ENCODE assay signal across 19 mouse cellular contexts in genomic region chr17:44254698-44255097, GRCm38 (mm10).
DNase-seq lines count a peak whose midpoint lies in the region; ATAC-seq and TF ChIP-seq lines count a peak whose summit lies in the region.
"Had no signal": no experiment of that assay in that cellular context is flagged by ENCODE, and none has a peak within 500 bp of the region (broad histone marks: within the 10 kb centered on the region; RNA-seq: fewer than 3 reads in every experiment).

No protein-coding gene starts in this region.

- peak; percentile 34 for DNase-seq in embryonic facial prominence, embryonic 11.5 days (ENCODE audit: low spot score)
- DNase-seq in embryonic facial prominence, embryonic 10.5 days (ENCODE audit: low spot score): no peak
- DNase-seq in heart, adult 2 months: no peak
- no peak for DNase-seq in heart, postnatal 25 days (ENCODE audit: low spot score)
- no peak for DNase-seq in neural tube, embryonic 10.5 days (ENCODE audit: extremely low spot score, low spot score)
- DNase-seq in liver, embryonic 11.5 days (ENCODE audit: low spot score): no peak
- DNase-seq: adrenal gland, adult 2 months; adrenal gland, postnatal 25 days; cerebellum, adult 2 months; cerebellum, postnatal 25 days; gastrocnemius, postnatal 14 days; kidney, adult 2 months had no signal

- no peak for TF ChIP-seq POLR2A in heart, adult 2 months (IDR thresholded peaks at IDR 0.05; ENCODE audit: insufficient read depth, low read depth, low read length)

- peaks cover under 1% of the 10 kb centered on the region; the same call in 1 of the 2 replicates for H3K79me2 ChIP-seq in heart, adult 2 months (replicated peaks; ENCODE audit: control insufficient read depth, insufficient read depth, low read length)

- intact Hi-C loops in heart, adult 2 months (cut with DNase I): loop anchor here (5.0 kb wide), 2 partner anchors 177 to 1118 kb away; partner anchors contain the start of gene Enpp5
- intact Hi-C loops in heart, postnatal 25 days (cut with DNase I): loop anchor here (5.0 to 10.0 kb wide), 2 partner anchors 177 to 370 kb away; partner anchors contain the start of gene Enpp5

- WGBS in embryonic facial prominence, embryonic 11.5 days: 44% methylated on average over 8 of the region's 8 CpGs
- 57% methylated on average over 8 of the region's 8 CpGs for WGBS in embryonic facial prominence, embryonic 10.5 days
- 24% methylated on average over 8 of the region's 8 CpGs for WGBS in heart, adult 2 months
- WGBS in neural tube, embryonic 15.5 days: 63% methylated on average over 8 of the region's 8 CpGs
- WGBS in embryonic facial prominence, embryonic 15.5 days: 13% methylated on average over 8 of the region's 8 CpGs
- WGBS in liver, embryonic 11.5 days: 64% methylated on average over 8 of the region's 8 CpGs

- no peaks in the 10 kb centered on the region for H3K27me3 ChIP-seq in embryonic facial prominence, embryonic 11.5 days (ENCODE audit: control insufficient read depth, insufficient read depth, low read length)
- H3K27me3 ChIP-seq in embryonic facial prominence, embryonic 10.5 days (replicated peaks; ENCODE audit: low read depth, poor library complexity, severe bottlenecking): peaks cover 30% of the 10 kb centered on the region
- H3K27me3 ChIP-seq in heart, adult 2 months (ENCODE audit: control insufficient read depth, insufficient read depth, low read length): no peaks in the 10 kb centered on the region
- H3K27me3 ChIP-seq in neural tube, embryonic 15.5 days (replicated peaks): peaks cover 11% of the 10 kb centered on the region
- H3K27me3 ChIP-seq in embryonic facial prominence, embryonic 15.5 days: peaks cover 20% of the 10 kb centered on the region
- 0 out of 2 replicates have a peak, but pooled peaks cover 2% of the 10 kb centered on the region for H3K27me3 ChIP-seq in liver, embryonic 11.5 days (replicated peaks; ENCODE audit: control insufficient read depth, insufficient read depth, low read length)
- H3K27me3 ChIP-seq: intestine, embryonic 15.5 days; Patski had no signal

- ATAC-seq in embryonic facial prominence, embryonic 11.5 days (replicated peaks; ENCODE audit: insufficient number of reproducible peaks, low FRiP score, low TSS enrichment, low read depth): no peak
- no peak for ATAC-seq in neural tube, embryonic 15.5 days (ENCODE audit: low FRiP score)
- no peak for ATAC-seq in embryonic facial prominence, embryonic 15.5 days (ENCODE audit: insufficient number of reproducible peaks, low FRiP score, low TSS enrichment, low read depth)
- ATAC-seq in liver, embryonic 11.5 days (replicated peaks; ENCODE audit: low FRiP score): no peak
- ATAC-seq: forebrain, embryonic 14.5 days; intestine, embryonic 15.5 days; Patski had no signal

- no peak for TF ChIP-seq EP300 in heart, adult 2 months (IDR thresholded peaks at IDR 0.05; ENCODE audit: insufficient read depth, low read depth, low read length)

- H3K9ac ChIP-seq in embryonic facial prominence, embryonic 11.5 days (replicated peaks; ENCODE audit: low read length): peak overlapping the region; percentile 25
- peak overlapping the region; percentile 33; the same call in 1 of the 2 replicates for H3K9ac ChIP-seq in heart, adult 2 months (ENCODE audit: low read depth, low read length)
- no peak overlapping the region for H3K9ac ChIP-seq in neural tube, embryonic 15.5 days (replicated peaks)
- no peak overlapping the region for H3K9ac ChIP-seq in embryonic facial prominence, embryonic 15.5 days
- H3K9ac ChIP-seq in liver, embryonic 11.5 days (ENCODE audit: low read depth, low read length): no peak overlapping the region
- H3K9ac ChIP-seq: heart, embryonic 13.5 days; hindbrain, embryonic 14.5 days; intestine, embryonic 15.5 days had no signal

- H3K9me3 ChIP-seq in embryonic facial prominence, embryonic 11.5 days (replicated peaks; ENCODE audit: control insufficient read depth, low read length): no peaks in the 10 kb centered on the region
- no peaks in the 10 kb centered on the region for H3K9me3 ChIP-seq in embryonic facial prominence, embryonic 10.5 days
- H3K9me3 ChIP-seq in neural tube, embryonic 15.5 days (replicated peaks): no peaks in the 10 kb centered on the region
- H3K9me3 ChIP-seq in embryonic facial prominence, embryonic 15.5 days (replicated peaks): no peaks in the 10 kb centered on the region
- no peaks in the 10 kb centered on the region for H3K9me3 ChIP-seq in liver, embryonic 11.5 days (ENCODE audit: control insufficient read depth, low read length)
- H3K9me3 ChIP-seq: intestine, embryonic 15.5 days had no signal

- peak overlapping the region; percentile 20; the same call in 1 of the 2 replicates for H3K27ac ChIP-seq in embryonic facial prominence, embryonic 11.5 days (replicated peaks; ENCODE audit: low read depth, low read length)
- no peak overlapping the region; the same call in 1 of the 2 replicates for H3K27ac ChIP-seq in embryonic facial prominence, embryonic 10.5 days (replicated peaks)
- H3K27ac ChIP-seq in heart, adult 2 months: peak overlapping the region; percentile 68
- no peak overlapping the region for H3K27ac ChIP-seq in neural tube, embryonic 15.5 days (replicated peaks)
- no peak overlapping the region for H3K27ac ChIP-seq in embryonic facial prominence, embryonic 15.5 days (replicated peaks)
- no peak overlapping the region for H3K27ac ChIP-seq in liver, embryonic 11.5 days (ENCODE audit: low read depth, low read length)
- H3K27ac ChIP-seq: heart, embryonic 13.5 days; hindbrain, embryonic 14.5 days; intestine, embryonic 15.5 days had no signal

- H3K4me2 ChIP-seq in embryonic facial prominence, embryonic 11.5 days (ENCODE audit: low read depth, low read length): 0 out of 2 replicates have a peak overlapping the region, but pooled peaks have one; percentile 4
- H3K4me2 ChIP-seq in neural tube, embryonic 15.5 days: 0 out of 2 replicates have a peak overlapping the region, but pooled peaks have one; percentile 11
- H3K4me2 ChIP-seq in embryonic facial prominence, embryonic 15.5 days (replicated peaks): peak overlapping the region; percentile 19
- no peak overlapping the region for H3K4me2 ChIP-seq in liver, embryonic 11.5 days
- H3K4me2 ChIP-seq: heart, embryonic 13.5 days; hindbrain, embryonic 14.5 days; intestine, embryonic 15.5 days had no signal

- no peaks in the 10 kb centered on the region for H3K36me3 ChIP-seq in embryonic facial prominence, embryonic 11.5 days (replicated peaks; ENCODE audit: control insufficient read depth, insufficient read depth, low read depth, low read length)
- H3K36me3 ChIP-seq in embryonic facial prominence, embryonic 10.5 days (replicated peaks): no peaks in the 10 kb centered on the region
- peaks cover 6% of the 10 kb centered on the region; the same call in 1 of the 2 replicates for H3K36me3 ChIP-seq in heart, adult 2 months (ENCODE audit: control insufficient read depth, insufficient read depth, low read length)
- no peaks in the 10 kb centered on the region for H3K36me3 ChIP-seq in neural tube, embryonic 15.5 days
- H3K36me3 ChIP-seq in embryonic facial prominence, embryonic 15.5 days: no peaks in the 10 kb centered on the region
- H3K36me3 ChIP-seq in liver, embryonic 11.5 days (ENCODE audit: control insufficient read depth, insufficient read depth, low read length): no peaks in the 10 kb centered on the region

- H3K4me1 ChIP-seq in embryonic facial prominence, embryonic 11.5 days (ENCODE audit: control insufficient read depth, insufficient read depth, low read length): peaks cover 3% of the 10 kb centered on the region; the same call in 1 of the 2 replicates
- peaks cover 17% of the 10 kb centered on the region for H3K4me1 ChIP-seq in embryonic facial prominence, embryonic 10.5 days
- peaks cover 6% of the 10 kb centered on the region for H3K4me1 ChIP-seq in heart, adult 2 months (ENCODE audit: control insufficient read depth, insufficient read depth, low read length)
- H3K4me1 ChIP-seq in neural tube, embryonic 15.5 days: peaks cover 3% of the 10 kb centered on the region
- peaks cover 9% of the 10 kb centered on the region; the same call in 1 of the 2 replicates for H3K4me1 ChIP-seq in embryonic facial prominence, embryonic 15.5 days
- no peaks in the 10 kb centered on the region for H3K4me1 ChIP-seq in liver, embryonic 11.5 days (replicated peaks; ENCODE audit: control insufficient read depth, insufficient read depth, low read length)
- H3K4me1 ChIP-seq: intestine, embryonic 15.5 days had no signal

- 0 out of 2 replicates have a peak, but pooled peaks have one; percentile 2 for TF ChIP-seq CTCF in heart, adult 2 months (IDR thresholded peaks at IDR 0.05)

- H3K4me3 ChIP-seq in embryonic facial prominence, embryonic 11.5 days (ENCODE audit: low read depth, low read length): no peak overlapping the region
- no peak overlapping the region for H3K4me3 ChIP-seq in embryonic facial prominence, embryonic 10.5 days
- no peak overlapping the region for H3K4me3 ChIP-seq in heart, adult 2 months
- no peak overlapping the region for H3K4me3 ChIP-seq in neural tube, embryonic 15.5 days (replicated peaks)
- no peak overlapping the region for H3K4me3 ChIP-seq in embryonic facial prominence, embryonic 15.5 days (replicated peaks)
- H3K4me3 ChIP-seq in liver, embryonic 11.5 days (ENCODE audit: low read depth, low read length): no peak overlapping the region
- H3K4me3 ChIP-seq: heart, embryonic 13.5 days; intestine, embryonic 15.5 days had no signal

Comparison
In these comparisons a context has a peak if more than half of its experiments do, and no peak if none do; other contexts are left out.
1. H3K27ac ChIP-seq: peak in embryonic facial prominence, embryonic 11.5 days (single experiment) and heart, adult 2 months (single experiment); none in embryonic facial prominence, embryonic 10.5 days (single experiment), neural tube, embryonic 15.5 days (single experiment), embryonic facial prominence, embryonic 15.5 days (single experiment) and liver, embryonic 11.5 days (single experiment).
2. H3K9ac ChIP-seq: peak in embryonic facial prominence, embryonic 11.5 days (single experiment) and heart, adult 2 months (single experiment); none in neural tube, embryonic 15.5 days (single experiment), embryonic facial prominence, embryonic 15.5 days (single experiment) and liver, embryonic 11.5 days (single experiment).